Mouse (Mus musculus) bone marrow, adult 2 months (tissue): Measurements from ENCODE around the gene Fgd3.

Experiments used
- CTCF ChIP-seq: fragments of 200-500 bp; IDR thresholded peaks from 2 replicates; pipeline ENCODE4 v1.5.1; 2011; ENCODE audit warnings: low read length, control low read depth; ENCODE audit not compliant: control insufficient read depth, insufficient read depth
- POLR2A ChIP-seq: fragments of 200-500 bp; IDR thresholded peaks from 2 replicates; pipeline ENCODE4 v1.6.1; 2011; ENCODE audit warnings: low read depth, mild to moderate bottlenecking, control low read depth, low read length, borderline replicate concordance; ENCODE audit not compliant: control insufficient read depth

DNA sequence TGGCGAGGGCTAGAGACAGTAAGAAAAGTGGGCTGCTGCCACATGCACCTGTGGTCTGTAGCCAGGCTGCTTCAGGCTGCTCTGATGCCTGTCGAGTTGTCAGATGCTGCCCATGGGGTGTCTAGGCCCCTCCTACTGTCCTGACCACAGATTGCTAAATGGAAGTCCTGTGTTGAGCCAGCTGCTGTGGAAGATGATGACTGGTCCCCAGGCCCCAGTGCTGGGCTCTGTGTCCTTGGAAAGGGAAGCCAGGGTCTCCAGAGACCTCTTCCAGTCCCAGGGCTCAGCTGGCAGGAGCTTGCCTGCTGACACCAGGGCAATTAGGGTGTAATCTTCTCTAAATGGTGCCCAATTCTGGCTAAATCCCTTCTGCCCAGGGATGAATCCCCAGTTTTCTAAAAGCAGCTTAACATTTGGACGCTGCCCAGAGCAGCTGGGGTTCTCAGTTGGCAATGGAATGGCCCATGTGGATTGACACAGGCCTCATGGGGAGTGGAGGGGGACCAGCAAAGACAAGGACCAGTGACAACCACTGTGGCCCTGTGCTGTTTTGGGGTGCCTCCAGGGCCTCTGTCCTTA lies 32.6 kb upstream of the Fgd3 start:
- TF ChIP-seq CTCF = no peak
- no peak for TF ChIP-seq POLR2A
